Mouse (Mus musculus) olfactory bulb, adult 2 months (tissue): ENCODE data around the gene Sgms2.

ENCODE experiments used
- CTCF ChIP-seq: fragments of 200-500 bp; IDR thresholded peaks from 2 replicates; pipeline ENCODE4 v1.5.1; 2012; ENCODE audit warnings: low read depth, mild to moderate bottlenecking, low read length, moderate library complexity; ENCODE audit not compliant: insufficient read depth
- POLR2A ChIP-seq: fragments of 200-500 bp; IDR thresholded peaks from 2 replicates; pipeline ENCODE4 v1.6.1; 2012; ENCODE audit warnings: mild to moderate bottlenecking, low read depth, low read length, moderate library complexity; ENCODE audit not compliant: insufficient read depth

- TF ChIP-seq CTCF: no peak
- no peak for TF ChIP-seq POLR2A
Observed at GRCm38 (mm10) chr3:131499651-131500050, 8.4 kb upstream of the Sgms2 start.
